Mouse (Mus musculus): ENCODE results near the gene Kirrel.

The Kirrel gene

DNA sequence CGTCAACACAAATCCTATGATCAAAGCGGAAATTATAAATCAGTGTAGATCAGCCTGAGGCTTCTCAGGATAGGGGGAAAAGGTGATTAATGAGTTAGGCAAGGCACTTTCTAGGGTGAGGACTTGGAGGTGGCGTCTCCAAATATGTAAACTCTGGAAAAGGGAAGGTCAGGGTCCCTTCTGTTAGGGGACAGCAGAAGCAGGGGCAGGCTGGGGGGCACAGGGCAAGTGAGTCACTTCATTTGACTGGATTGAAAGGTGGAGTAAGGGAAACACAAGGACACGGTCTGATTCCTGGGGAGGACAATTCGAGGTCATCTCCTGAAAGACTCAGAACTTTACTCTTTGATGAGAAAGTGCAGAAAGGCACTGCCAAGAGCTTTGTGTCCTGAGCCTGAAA lies 97.6 kb downstream of the Kirrel start:
- no peak for DNase-seq

DNA sequence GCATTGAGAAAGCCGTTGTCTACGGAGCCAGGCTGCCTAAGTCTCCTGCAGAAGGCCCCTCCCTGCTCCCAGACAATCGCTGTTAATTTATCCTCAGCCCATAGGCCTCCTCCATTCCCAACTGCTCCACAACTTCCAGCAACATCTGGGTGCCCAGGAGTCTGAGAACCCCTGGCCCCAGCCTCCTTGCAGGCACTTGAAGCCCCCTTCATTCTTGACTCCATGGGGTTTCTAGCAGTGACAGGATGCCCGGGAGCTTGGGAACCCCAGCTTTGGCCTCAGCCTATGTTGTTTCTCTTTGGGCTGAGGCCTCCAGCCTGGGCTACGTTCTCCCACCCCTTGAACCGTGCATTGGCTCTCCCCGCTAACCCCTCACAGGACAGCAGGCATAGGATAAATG lies 98.4 kb downstream of the Kirrel start:
- DNase-seq = no peak

DNA sequence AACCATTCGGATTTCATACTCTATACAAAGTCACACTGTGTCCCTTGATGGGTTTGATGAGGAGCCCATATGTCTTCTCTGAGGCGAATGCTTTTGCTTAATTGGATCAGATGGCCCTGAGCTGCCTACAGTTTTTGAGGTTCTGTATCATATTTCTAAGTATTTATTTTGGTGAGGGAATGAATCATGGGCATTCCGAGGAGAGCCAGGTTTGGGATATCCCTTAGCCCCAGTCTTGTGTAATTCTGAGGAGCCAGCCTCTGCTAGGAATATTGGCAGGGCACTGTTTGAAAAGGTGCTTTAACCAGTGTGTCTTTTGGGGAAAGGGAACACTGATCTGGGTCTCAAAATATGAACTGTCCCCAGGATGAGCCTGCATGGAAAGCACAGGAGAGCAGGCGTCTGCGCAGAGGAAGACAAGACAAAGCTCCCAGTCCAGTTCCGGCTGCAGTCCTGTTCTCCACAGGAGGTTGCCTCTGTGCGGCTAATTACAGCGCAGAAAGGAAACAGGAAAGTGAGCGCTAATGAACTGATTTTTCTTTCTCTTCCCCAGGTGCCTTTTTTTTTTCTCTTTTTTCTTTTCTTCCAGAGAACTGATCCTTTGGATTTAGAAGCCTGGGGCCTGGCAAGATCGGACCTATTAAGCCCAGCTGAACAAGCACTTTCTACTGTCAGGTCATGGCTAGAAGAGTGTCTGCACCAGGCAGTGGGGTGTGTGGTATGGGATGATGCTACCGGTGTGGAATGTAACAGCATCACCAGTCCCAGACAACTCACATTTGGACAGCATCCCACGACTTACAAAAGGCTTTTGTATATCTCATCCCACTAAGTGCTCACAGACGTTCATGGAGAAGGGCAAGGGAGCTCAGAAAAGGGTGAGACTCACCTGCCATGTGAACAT lies 101.7 kb downstream of the Kirrel start:
- no peak for DNase-seq

DNA sequence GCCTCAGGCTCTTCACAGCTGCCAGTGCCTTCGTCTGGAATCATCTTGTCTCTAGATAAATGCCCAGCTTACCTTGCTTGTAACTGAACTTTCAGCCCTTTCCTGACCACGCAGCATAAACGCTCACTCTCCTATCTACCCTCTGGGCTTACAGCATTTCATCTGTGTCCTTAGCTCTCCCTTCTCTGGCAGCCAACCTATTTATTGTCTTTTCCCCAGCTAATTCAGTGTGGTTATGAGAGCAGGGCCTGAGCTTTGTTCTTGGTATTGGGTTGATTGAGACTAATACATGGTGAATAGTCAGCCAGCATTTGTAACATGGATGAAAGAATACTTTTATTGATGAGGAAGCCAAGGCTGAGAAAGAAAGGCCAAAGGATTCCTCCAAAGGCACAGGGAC lies 102.4 kb downstream of the Kirrel start:
- no peak for DNase-seq

DNA sequence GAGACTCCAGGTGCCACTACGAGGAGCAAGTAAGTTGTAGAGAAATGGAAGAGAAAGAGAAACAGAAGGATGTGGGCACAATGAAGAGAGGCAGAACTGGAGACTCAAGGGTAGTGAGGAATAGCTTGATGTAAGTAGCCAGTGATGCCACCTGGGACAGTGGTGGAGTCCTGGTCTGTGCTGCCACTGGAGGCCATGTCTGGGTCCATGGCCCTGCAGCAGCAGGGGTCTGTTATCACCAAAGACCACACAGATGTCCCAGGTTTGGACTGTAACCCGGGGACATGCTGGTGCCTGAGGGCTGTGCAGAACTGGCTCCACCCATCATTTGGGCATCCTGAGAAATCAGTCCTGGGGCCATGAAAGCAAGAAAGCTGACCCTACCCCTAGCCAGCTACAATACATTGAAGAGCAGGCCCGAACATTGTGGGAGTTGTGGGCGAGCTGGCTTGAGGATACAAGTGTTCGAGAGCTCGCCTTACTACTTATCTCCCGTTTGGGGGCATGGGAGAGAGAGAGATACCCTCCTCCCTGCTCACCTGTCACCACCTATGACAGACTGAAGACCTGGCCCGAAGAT lies 107.1 kb downstream of the Kirrel start:
- no peak for DNase-seq

DNA sequence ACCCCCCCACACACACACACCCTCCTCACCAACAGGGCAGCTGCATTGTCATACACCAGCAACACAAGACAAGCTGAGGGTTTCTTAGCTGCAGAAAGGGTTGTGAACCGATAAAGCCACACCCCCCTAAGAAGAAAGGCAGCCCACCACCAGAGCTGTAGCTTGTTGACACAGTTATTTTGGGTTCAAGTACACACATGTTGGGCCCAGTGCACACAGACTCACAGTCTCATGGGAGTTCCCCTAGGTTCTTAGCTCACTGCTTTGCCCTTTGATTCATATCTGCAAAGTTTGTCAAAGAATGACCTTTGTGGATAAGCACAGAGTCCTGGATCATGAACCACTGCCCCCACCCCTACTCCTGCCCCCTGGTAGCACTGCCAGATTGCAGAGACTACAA lies 120.6 kb downstream of the Kirrel start:
- DNase-seq = no peak

DNA sequence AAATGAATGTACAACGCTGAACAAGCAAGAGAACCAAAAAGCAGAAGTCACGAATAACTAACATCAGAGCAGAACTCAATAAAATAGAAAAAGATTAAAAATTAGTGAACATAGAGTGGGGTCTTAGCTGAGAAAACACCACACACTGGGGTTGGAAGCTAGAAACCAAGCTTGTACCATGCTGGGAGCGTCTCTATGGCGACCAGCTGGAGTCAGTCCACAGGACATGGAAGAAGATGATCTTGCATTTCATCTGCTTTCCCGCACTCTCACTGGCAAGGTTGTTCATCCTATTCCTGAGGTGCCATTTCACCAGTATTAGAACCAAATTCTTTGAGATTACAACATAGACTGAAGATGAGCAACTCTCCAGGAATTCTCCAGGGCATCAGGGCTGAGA lies 126.7 kb downstream of the Kirrel start:
- DNase-seq = peak; percentile 22 to 29

DNA sequence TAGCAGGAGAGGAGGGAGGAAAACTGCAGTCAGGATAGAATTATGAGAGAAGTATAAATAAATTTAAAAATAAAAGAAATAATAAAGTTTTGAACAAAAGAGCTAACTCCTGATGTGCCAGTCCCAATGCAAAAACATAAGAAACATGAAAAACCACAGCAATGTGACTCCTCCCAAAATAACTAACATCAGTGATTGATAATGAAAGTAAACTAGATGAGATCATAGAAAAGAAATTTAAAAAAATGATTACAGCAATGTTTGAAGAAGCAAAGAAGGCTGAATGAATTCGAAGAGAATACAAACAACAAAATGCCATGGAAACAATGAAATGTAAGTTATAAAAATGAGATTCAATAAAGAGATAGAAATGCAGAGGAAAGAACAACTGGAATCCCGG lies 132.8 kb downstream of the Kirrel start:
- no peak for DNase-seq

DNA sequence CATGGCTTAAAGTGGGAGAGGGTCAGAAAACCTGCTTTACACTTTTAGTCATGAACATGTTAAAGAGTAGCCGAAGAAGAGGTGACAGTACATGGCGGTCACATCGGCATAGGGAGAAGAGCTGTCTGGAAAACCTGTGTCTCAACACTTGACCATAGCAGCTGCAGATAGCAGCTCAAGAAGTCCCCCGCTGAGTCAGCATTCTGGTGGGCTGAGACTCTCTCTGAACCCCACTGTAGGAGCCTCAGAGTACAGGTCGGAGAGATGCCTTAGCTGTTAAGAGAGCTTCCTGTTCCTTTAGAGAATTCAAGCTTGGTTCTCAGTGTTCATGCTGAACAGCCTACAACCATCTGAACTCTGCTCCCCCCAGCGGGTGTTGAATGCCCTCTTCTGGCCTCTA lies 136.0 kb downstream of the Kirrel start:
- DNase-seq = no peak

DNA sequence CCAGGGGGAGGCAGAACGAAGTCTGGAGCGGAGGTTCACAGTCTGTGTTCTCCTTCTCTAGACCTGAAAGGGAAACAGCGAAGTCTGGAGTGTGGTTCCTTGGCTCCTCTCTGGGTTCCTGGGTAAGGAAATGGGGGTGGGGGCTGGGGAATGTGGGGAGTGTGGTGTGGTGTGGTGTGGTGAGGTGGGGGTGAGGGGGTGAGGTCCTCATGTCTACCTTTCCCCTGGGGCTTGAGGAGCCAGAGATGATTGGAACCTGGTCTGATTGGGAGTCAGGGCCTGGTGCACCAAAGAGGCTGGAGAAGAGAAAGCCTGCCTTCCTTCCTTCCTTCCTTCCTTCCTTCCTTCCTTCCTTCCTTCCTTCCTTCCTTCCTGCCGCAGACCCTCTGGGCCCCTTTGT lies 140.5 kb downstream of the Kirrel start:
- DNase-seq = no peak

DNA sequence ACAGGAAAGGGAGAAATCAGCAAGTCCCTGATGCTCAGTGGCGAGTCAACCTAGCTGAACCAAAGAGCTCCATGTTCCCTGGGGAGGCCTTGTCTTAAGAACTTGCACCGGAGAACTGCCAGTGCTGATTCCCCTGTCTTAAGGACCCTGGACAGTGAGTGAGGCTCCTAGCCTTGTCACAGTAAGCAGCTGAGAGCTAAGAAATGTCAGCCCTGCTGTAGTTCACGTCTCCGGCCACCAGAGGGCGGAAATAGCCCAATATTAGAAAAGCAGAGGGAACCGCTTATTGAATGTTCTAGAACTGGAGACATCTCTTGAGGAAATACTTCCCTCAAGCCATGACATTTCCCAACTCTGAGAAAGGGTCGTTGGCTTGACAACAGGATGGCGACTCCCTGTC lies 141.2 kb downstream of the Kirrel start:
- DNase-seq = peak; percentile 83 to 86

DNA sequence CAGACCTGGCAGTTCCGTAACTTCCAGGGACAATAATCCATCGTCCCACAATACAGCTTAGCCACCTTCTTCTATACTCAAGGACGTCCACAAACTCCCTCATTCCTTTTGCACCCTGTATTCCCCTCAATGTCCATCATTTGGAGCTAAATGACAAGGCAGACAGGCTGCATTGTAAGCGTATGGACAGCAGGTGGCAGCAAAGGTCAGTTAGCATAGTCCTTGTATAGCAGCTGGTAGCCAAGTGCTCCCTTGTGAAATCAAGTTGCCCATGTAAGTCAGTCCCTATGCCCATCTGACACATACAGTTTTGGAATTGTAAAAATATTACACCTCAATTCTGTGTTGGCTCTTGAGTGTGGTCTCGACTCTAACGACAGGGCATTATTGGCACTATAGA lies 143.7 kb downstream of the Kirrel start:
- peak; percentile 81 to 86 for DNase-seq

All from cerebellum, postnatal 14 days (tissue).